Mouse (Mus musculus) testis, adult 2 months (tissue): ENCODE data around the gene Dnajb14. TPM values are rescaled to one million over a fixed set of nuclear protein-coding genes. Genes with fewer than 3 reads are reported as not detected.

Experiments
- H3K27ac ChIP-seq: fragments of 200-500 bp; 2 replicates; pipeline ENCODE4 v1.5.1; 2012; ENCODE audit warnings: low read depth, low read length; ENCODE audit not compliant: control insufficient read depth, insufficient read depth
- H3K27me3 ChIP-seq: fragments of 200-500 bp; 2 replicates; pipeline ENCODE4 v1.6.1; 2012; ENCODE audit warnings: mild to moderate bottlenecking, low read length, moderate library complexity; ENCODE audit not compliant: control insufficient read depth, insufficient read depth
- H3K36me3 ChIP-seq: fragments of 200-500 bp; 2 replicates; pipeline ENCODE4 v1.6.1; 2012; ENCODE audit warnings: mild to moderate bottlenecking, low read length; ENCODE audit not compliant: control insufficient read depth, insufficient read depth
- H3K4me1 ChIP-seq: fragments of 200-500 bp; 2 replicates; pipeline ENCODE4 v1.6.1; 2012; ENCODE audit warnings: low read length; ENCODE audit not compliant: control insufficient read depth, insufficient read depth
- H3K4me3 ChIP-seq: fragments of 200-500 bp; 2 replicates; pipeline ENCODE4 v1.5.1; 2012; ENCODE audit warnings: low read depth, mild to moderate bottlenecking, low read length, moderate library complexity, mixed read lengths; ENCODE audit not compliant: control insufficient read depth
- CTCF ChIP-seq: fragments of 200-500 bp; IDR thresholded peaks from 2 replicates; pipeline ENCODE4 v1.5.1; 2012; ENCODE audit warnings: low read depth, mild to moderate bottlenecking, inconsistent platforms, low read length, moderate library complexity; ENCODE audit not compliant: control insufficient read depth, insufficient read depth, insufficient replicate concordance
- POLR2A ChIP-seq: fragments of 200-500 bp; IDR thresholded peaks from 2 replicates; pipeline ENCODE4 v1.6.1; 2012; ENCODE audit warnings: low read depth, mild to moderate bottlenecking, inconsistent platforms, low read length, moderate library complexity; ENCODE audit not compliant: control insufficient read depth
- polyA plus RNA-seq: library from polyadenylated mRNA; depleted of rRNA; stranded (reverse); fragments of >200 nt; gene quantifications from 2 replicates; pipeline ENCODE4 v1.2.3, GENCODE M21; 2012

Dnajb14 gene
- polyA plus RNA-seq, 1 experiment, result 76.7 TPM

DNA sequence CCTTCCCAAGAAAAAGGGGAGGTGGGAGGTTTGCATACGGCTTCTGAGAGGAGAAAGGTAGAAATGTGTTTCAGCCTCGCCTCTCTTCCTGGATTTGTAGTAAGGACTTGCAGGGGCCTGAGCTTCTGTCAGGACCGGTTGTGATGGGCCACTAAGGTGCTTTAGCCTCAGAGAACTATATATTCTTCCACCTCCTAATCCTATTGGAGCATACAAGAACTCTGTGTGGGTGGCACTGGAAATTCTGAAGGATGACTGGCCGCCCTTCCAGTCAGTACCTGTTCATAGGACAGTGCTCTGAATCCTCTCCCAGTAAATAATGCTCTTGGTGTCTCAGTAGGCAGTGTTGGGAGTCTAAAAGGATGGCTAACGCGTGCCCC is 51.4 kb downstream of the Dnajb14 start:
- peak overlapping the region; percentile 51 for H3K27ac ChIP-seq
- peaks cover 3% of the 10 kb centered on the region for H3K4me1 ChIP-seq
- peak overlapping the region; percentile 88 for H3K4me3 ChIP-seq
- TF ChIP-seq CTCF, result no peak
- TF ChIP-seq POLR2A, result no peak
- no peaks in the 10 kb centered on the region for H3K27me3 ChIP-seq
- H3K36me3 ChIP-seq, result no peaks in the 10 kb centered on the region; the same call in 1 of the 2 replicates

DNA sequence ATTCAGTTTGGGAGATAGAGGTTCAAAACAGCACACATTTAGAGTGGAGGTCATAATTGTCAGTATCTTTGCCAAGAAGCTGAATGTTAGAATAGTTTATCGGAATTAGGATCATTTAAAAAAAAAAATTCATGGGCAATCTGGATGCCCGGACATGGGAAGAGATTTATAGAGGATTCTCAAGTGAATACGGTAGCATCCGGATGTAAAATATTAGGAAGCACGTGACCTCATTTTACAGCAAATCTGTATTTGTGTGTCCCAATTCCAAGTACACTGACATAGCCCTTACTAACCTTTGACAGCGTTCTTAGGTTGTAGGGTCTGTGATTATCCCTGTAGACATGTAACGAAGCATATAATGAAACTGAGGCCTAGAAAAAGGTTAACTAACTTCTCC is 51.9 kb downstream of the Dnajb14 start:
- Histone ChIP-seq H3K27ac (no peak overlapping the region), H3K36me3 (no peaks in the 10 kb centered on the region; the same call in 1 of the 2 replicates), H3K4me1 (peaks cover 3% of the 10 kb centered on the region), H3K27me3 (no peaks in the 10 kb centered on the region), H3K4me3 (peak overlapping the region; percentile 88; the same call in 1 of the 2 replicates)
- no peak for TF ChIP-seq POLR2A
- no peak for TF ChIP-seq CTCF

DNA sequence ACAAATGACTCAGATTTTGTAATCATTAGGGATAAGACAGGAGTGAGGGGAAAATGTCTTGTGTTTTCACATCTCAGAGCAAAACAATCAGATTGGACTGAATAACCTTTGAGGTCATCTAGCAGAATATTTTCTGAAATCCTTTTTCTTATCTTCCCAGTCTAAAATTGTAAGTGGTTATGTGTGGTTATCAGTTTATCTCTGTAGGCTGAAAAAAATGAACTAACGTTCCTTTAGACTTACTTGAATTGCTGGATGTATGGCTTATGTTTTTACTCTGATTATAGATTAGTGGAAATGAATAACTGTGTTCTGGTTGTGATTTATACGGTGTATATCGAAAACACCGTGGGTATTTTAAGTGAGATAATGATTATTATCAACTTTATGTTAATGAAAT is 53.1 kb downstream of the Dnajb14 start:
- no peaks in the 10 kb centered on the region; the same call in 1 of the 2 replicates for H3K36me3 ChIP-seq
- no peak overlapping the region for H3K27ac ChIP-seq
- no peak overlapping the region for H3K4me3 ChIP-seq
- no peak for TF ChIP-seq CTCF
- no peak for TF ChIP-seq POLR2A
- H3K27me3 ChIP-seq, result no peaks in the 10 kb centered on the region
- peaks cover 3% of the 10 kb centered on the region for H3K4me1 ChIP-seq

DNA sequence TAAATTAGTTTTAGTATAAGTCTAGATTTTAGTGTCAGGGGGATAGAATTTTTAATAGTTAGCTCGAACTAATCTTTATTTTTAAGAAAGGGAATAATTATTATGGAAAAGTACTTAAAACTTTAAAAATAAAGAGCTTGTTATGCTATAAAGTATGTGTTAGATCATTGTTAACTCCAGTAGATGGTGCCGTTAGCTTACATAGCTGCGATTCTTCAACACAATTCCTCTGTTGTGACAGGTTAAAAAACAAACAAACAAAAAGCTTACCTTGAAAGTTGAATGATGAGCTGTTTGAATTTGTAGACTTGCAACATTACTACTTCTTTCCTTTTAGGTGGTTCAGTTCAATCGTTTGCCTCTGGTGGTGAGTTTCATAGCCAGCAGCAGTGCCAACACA is 59.5 kb downstream of the Dnajb14 start:
- H3K4me1 ChIP-seq, result no peaks in the 10 kb centered on the region
- TF ChIP-seq CTCF (no peak), POLR2A (no peak)
- H3K36me3 ChIP-seq, result no peaks in the 10 kb centered on the region; the same call in 1 of the 2 replicates
- no peak overlapping the region for H3K4me3 ChIP-seq
- H3K27ac ChIP-seq, result no peak overlapping the region
- H3K27me3 ChIP-seq, result no peaks in the 10 kb centered on the region

DNA sequence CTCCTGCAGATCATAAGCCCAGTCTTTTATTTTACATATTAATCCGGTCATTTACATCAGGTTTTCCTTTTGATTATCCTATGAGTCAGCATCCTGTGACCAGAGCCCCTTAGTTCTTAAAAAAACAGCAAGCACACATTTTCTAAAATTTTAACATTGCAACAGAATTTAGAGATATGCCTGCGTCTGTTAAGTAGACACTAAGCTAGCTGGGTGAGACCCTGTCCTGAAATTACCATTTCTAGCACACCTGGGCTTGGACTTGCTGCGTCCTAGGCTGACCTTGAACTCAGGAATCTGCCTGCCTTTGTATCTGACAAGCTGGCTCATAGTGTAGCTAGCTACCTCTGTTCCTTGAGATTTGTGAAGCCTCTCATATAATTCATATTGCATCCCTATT is 62.5 kb downstream of the Dnajb14 start:
- Histone ChIP-seq H3K27me3 (no peaks in the 10 kb centered on the region), H3K27ac (no peak overlapping the region), H3K4me1 (no peaks in the 10 kb centered on the region), H3K36me3 (no peaks in the 10 kb centered on the region; the same call in 1 of the 2 replicates), H3K4me3 (no peak overlapping the region)
- TF ChIP-seq CTCF (no peak), POLR2A (no peak)

DNA sequence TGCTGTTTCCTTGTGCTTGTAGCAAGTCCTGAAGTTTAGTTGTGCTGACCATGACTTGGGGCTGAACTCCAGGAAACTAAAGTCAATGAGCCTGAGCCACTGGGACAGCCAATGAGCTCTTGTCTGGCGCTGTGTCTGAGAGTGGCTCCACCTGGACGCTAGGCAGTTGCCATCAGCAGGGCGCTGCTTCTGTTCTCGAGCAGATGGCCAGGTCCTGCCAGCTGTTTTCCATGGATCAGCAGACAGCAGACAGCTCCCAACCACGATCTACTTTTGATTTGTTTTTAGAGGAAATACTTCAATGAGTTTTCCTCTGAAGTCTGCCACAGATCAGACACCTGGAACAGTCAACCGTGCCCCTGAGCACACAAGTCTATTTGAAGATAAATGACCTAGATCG is 65.3 kb downstream of the Dnajb14 start:
- H3K36me3 ChIP-seq, result no peaks in the 10 kb centered on the region
- no peaks in the 10 kb centered on the region for H3K27me3 ChIP-seq
- no peak overlapping the region for H3K27ac ChIP-seq
- no peak for TF ChIP-seq POLR2A
- TF ChIP-seq CTCF, result no peak
- H3K4me1 ChIP-seq, result no peaks in the 10 kb centered on the region
- H3K4me3 ChIP-seq, result no peak overlapping the region

DNA sequence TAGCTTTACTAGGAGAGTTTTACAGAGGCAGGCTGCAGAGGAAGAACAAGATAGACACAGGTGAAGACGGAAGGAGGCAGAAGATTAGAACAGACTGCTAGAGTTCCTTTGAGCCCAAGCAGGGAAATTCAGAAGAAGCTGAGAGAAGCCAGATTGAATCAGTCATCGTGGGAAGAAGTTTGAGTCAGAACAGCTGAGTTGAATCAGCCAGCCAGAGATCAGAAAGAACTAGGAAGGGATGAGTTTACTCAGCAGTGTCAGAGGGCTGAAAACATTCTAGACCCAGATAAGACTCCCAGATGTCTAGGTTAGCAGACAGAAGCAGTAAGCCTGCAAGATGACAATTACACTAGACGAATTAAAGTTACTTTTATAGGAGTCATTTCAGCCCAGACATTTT is 66.5 kb downstream of the Dnajb14 start:
- Histone ChIP-seq H3K27ac (no peak overlapping the region), H3K4me3 (no peak overlapping the region), H3K27me3 (no peaks in the 10 kb centered on the region), H3K4me1 (no peaks in the 10 kb centered on the region; the same call in 1 of the 2 replicates), H3K36me3 (no peaks in the 10 kb centered on the region)
- TF ChIP-seq POLR2A (no peak), CTCF (no peak)

DNA sequence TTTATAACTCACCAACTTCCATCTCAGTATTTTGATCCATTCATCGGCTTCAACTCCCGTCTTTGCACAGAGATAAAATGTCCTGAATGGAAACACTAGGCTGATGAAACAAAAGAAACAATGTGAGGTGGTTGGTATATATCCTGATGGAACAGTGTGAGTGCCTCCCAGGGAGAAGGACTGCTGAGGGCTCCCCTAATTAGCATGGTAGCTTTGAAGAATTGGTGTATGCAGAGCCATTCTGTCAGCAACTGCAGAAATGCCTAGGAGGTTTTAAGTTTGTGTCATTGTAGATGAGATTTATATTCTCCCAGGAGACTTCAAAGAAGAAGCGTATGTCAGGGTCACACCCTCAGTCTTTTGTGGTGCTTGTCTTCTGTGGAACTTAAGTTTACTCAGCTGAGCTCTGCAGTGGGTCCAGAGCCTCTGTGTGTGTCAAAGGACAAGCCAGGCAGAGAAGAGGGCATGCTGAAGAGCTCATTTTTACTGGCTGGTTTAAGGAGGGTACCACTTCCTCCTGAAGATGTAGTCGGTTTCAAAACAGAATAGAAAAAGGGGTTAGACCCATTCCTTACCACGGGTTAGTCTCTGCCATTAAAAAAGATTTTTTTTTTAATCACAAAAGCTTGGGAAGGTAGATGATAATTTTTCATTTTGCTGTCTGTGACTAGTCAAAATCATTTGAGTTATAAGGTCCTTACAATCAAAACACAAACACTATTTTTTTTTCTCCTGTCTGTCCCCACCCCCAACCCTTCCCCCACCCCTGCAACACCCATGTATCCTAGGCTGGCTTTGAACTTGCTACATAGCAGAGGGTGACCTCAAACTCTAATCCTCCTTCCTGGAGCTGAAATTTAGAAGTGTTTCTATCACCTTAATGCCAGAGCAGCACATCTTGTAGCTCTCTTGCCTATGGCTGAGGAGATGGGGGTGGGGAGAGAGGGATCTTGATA is 68.4 kb downstream of the Dnajb14 start:
- TF ChIP-seq POLR2A (no peak), CTCF (no peak)
- no peaks in the 10 kb centered on the region for H3K27me3 ChIP-seq
- H3K27ac ChIP-seq, result no peak overlapping the region
- no peaks in the 10 kb centered on the region; the same call in 1 of the 2 replicates for H3K4me1 ChIP-seq
- H3K36me3 ChIP-seq, result no peaks in the 10 kb centered on the region
- H3K4me3 ChIP-seq, result no peak overlapping the region
